Mouse (Mus musculus) heart, adult 2 months (tissue): ENCODE measurements around the gene Sost.

Experiments
- CTCF ChIP-seq: fragments of 200-600 bp; IDR thresholded peaks from 2 replicates; pipeline ENCODE4 v1.8.1; 2022; ENCODE audit warnings: antibody characterized with exemption, mild to moderate bottlenecking, moderate library complexity
- EP300 ChIP-seq: fragments of 200-500 bp; IDR thresholded peaks from 2 replicates; pipeline ENCODE4 v1.6.1; 2011; ENCODE audit warnings: low read depth, low read length, control low read depth; ENCODE audit not compliant: insufficient read depth

DNA sequence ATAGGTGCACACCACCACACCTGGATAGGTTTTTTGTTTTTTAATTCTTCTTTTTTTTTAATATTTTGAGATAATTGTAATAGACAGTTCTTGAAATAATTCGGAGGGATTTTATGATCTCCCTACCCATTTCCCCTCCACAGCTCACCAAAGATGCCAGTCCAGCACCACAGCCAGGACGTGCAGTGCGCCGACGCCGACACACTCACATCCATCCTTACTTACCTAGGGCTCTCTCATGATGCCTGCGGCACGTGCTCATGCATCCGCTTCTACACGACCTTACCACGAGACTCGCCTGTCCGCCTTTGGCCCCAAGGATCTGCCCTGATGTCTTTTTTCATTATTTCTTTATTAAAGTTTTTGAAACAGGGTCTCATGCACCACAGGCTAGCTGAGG, 3.0 kb upstream of the Sost start:
- no peak for TF ChIP-seq CTCF
- TF ChIP-seq EP300: no peak
